In genomic region chr2:91256256-91257125, GRCm38 (mm10) we compare ENCODE assay signal across 8 mouse cellular contexts. TPM values are rescaled to one million over a fixed set of nuclear protein-coding genes. Genes with fewer than 3 reads are reported as not detected.
A peak's percentile ranks its signal among the peaks of the same experiment; 100 is the strongest.
DNase-seq lines count a peak whose midpoint lies in the region; ATAC-seq and TF ChIP-seq lines count a peak whose summit lies in the region.

No protein-coding gene starts in this region.

- H3K4me3 ChIP-seq in hindbrain, postnatal 0 days (ENCODE audit: low read length): peak overlapping the region; percentile 54
- peak overlapping the region; percentile 59 for H3K4me3 ChIP-seq in liver, embryonic 12.5 days

- no peak for TF ChIP-seq CTCF in hindbrain, postnatal 0 days (IDR thresholded peaks at IDR 0.05; ENCODE audit: low read depth)

- H3K4me2 ChIP-seq in hindbrain, postnatal 0 days (ENCODE audit: low read depth, low read length): peak overlapping the region; percentile 94
- H3K4me2 ChIP-seq in liver, embryonic 12.5 days: peak overlapping the region; percentile 73

- peaks cover 4% of the 10 kb centered on the region; the same call in 1 of the 2 replicates for H3K27me3 ChIP-seq in hindbrain, postnatal 0 days (ENCODE audit: insufficient read depth, low read length)
- peaks cover 88% of the 10 kb centered on the region for H3K27me3 ChIP-seq in liver, embryonic 12.5 days (replicated peaks)

- H3K36me3 ChIP-seq in hindbrain, postnatal 0 days (ENCODE audit: insufficient read depth, low read length): no peaks in the 10 kb centered on the region
- peaks cover 4% of the 10 kb centered on the region; the same call in 1 of the 2 replicates for H3K36me3 ChIP-seq in liver, embryonic 12.5 days

- peaks cover 6% of the 10 kb centered on the region for H3K4me1 ChIP-seq in hindbrain, postnatal 0 days (ENCODE audit: insufficient read depth, low read length)
- peaks cover 31% of the 10 kb centered on the region for H3K4me1 ChIP-seq in liver, embryonic 12.5 days

- H3K9me3 ChIP-seq in hindbrain, postnatal 0 days (ENCODE audit: low read length): no peaks in the 10 kb centered on the region
- H3K9me3 ChIP-seq in liver, embryonic 12.5 days (replicated peaks): no peaks in the 10 kb centered on the region

- WGBS in hindbrain, postnatal 0 days: under 1% methylated on average over 50 of the region's 52 CpGs
- WGBS in liver, embryonic 12.5 days (ENCODE audit: insufficient replicate concordance): under 1% methylated on average over 52 of the region's 52 CpGs

- DNase-seq in right cerebral cortex, adult 18-20 months: peak; percentile 61
- no peak for DNase-seq in right cerebral cortex, postnatal 36 days (ENCODE audit: low spot score in 2 of 2)
- peak; percentile 82 to 86 for DNase-seq in cerebellum, postnatal 25 days
- DNase-seq in gastrocnemius, postnatal 14 days: peak; percentile 75
- DNase-seq in hindbrain, postnatal 0 days (ENCODE audit: low spot score): peak; percentile 39
- DNase-seq in naive thymus-derived CD4-positive, alpha-beta T cell, adult 2 months (ENCODE audit: low read depth): peak; percentile 49
- DNase-seq in urinary bladder, postnatal 36 days (ENCODE audit: low spot score in 2 of 2): peak; percentile 62 to 64

- H3K9ac ChIP-seq in hindbrain, postnatal 0 days (replicated peaks; ENCODE audit: low read length): peak overlapping the region; percentile 53
- H3K9ac ChIP-seq in liver, embryonic 12.5 days: peak overlapping the region; percentile 54

- peak; percentile 39; the same call in 1 of the 2 replicates for ATAC-seq in hindbrain, postnatal 0 days
- ATAC-seq in liver, embryonic 12.5 days: peak; percentile 52

- H3K27ac ChIP-seq in hindbrain, postnatal 0 days: peak overlapping the region; percentile 76; the same call in 1 of the 2 replicates
- peak overlapping the region; percentile 13; the same call in 1 of the 2 replicates for H3K27ac ChIP-seq in liver, embryonic 12.5 days

- intact Hi-C loops in gastrocnemius, postnatal 14 days (cut with DNase I; ENCODE audit: low total_unique reads): no loop called here

RNA-seq across cellular contexts. Expression of gene Pacsin3, which starts 0.7 kb away (rescaled TPM):
- total RNA-seq in gastrocnemius, postnatal 14 days (2021): 100 to 1,000 TPM; 282 to 292 TPM
- total RNA-seq in hindbrain, postnatal 0 days (2014; rRNA removed): 16.3 and 25.7 TPM in 2 replicates
- polyA plus RNA-seq in hindbrain, postnatal 0 days (2015; fragmentation: Nextera tagmentation; extraction: Ambion mirVana): 26.0 and 26.1 TPM in 2 replicates
- 12.3 and 12.4 TPM in 2 replicates for polyA plus RNA-seq in liver, embryonic 12.5 days (2016; fragmentation: Nextera tagmentation; extraction: Ambion mirVana)

RNA-seq across cellular contexts. Expression of gene Arfgap2, which starts 8.3 kb away (rescaled TPM):
- 100 to 1,000 TPM in 1 of 2 experiments, 10 to 100 TPM in 1; 74.4 to 104 TPM for total RNA-seq in gastrocnemius, postnatal 14 days (2021)
- 41.8 and 54.4 TPM in 2 replicates for total RNA-seq in hindbrain, postnatal 0 days (2014; rRNA removed)
- 53.8 and 54.1 TPM in 2 replicates for polyA plus RNA-seq in hindbrain, postnatal 0 days (2015; fragmentation: Nextera tagmentation; extraction: Ambion mirVana)
- polyA plus RNA-seq in liver, embryonic 12.5 days (2016; fragmentation: Nextera tagmentation; extraction: Ambion mirVana): 80.0 and 82.2 TPM in 2 replicates

RNA-seq across cellular contexts. Expression of gene Ddb2, which starts 19.7 kb away (rescaled TPM):
- total RNA-seq in gastrocnemius, postnatal 14 days (2021): 1 to 10 TPM; 3.1 to 4.1 TPM
- 7.6 and 11.3 TPM in 2 replicates for total RNA-seq in hindbrain, postnatal 0 days (2014; rRNA removed)
- polyA plus RNA-seq in hindbrain, postnatal 0 days (2015; fragmentation: Nextera tagmentation; extraction: Ambion mirVana): 11.5 and 12.9 TPM in 2 replicates
- 8.3 and 8.4 TPM in 2 replicates for polyA plus RNA-seq in liver, embryonic 12.5 days (2016; fragmentation: Nextera tagmentation; extraction: Ambion mirVana)

RNA-seq across cellular contexts. Expression of gene Acp2, which starts 53.8 kb away (rescaled TPM):
- 10 to 100 TPM; 11.6 to 12.5 TPM for total RNA-seq in gastrocnemius, postnatal 14 days (2021)
- total RNA-seq in hindbrain, postnatal 0 days (2014; rRNA removed): 48.5 and 151 TPM in 2 replicates
- 30.3 and 30.9 TPM in 2 replicates for polyA plus RNA-seq in hindbrain, postnatal 0 days (2015; fragmentation: Nextera tagmentation; extraction: Ambion mirVana)
- 9.6 and 10.3 TPM in 2 replicates for polyA plus RNA-seq in liver, embryonic 12.5 days (2016; fragmentation: Nextera tagmentation; extraction: Ambion mirVana)

RNA-seq across cellular contexts. Expression of gene Nr1h3, which starts 53.9 kb away (rescaled TPM):
- total RNA-seq in gastrocnemius, postnatal 14 days (2021): 1 to 10 TPM; 5.1 to 9.1 TPM
- 4.4 and 4.8 TPM in 2 replicates for total RNA-seq in hindbrain, postnatal 0 days (2014; rRNA removed)
- 2.5 and 2.7 TPM in 2 replicates for polyA plus RNA-seq in hindbrain, postnatal 0 days (2015; fragmentation: Nextera tagmentation; extraction: Ambion mirVana)
- 12.9 and 13.5 TPM in 2 replicates for polyA plus RNA-seq in liver, embryonic 12.5 days (2016; fragmentation: Nextera tagmentation; extraction: Ambion mirVana)

Comparison
In these comparisons a context has a peak if more than half of its experiments do, and no peak if none do; other contexts are left out.
1. DNase-seq: peak in right cerebral cortex, adult 18-20 months (single experiment), cerebellum, postnatal 25 days (2 of 2), gastrocnemius, postnatal 14 days (single experiment), hindbrain, postnatal 0 days (single experiment), naive thymus-derived CD4-positive, alpha-beta T cell, adult 2 months (single experiment) and urinary bladder, postnatal 36 days (2 of 2); none in right cerebral cortex, postnatal 36 days (0 of 2).
2. RNA of gene Pacsin3, which starts 0.7 kb away (total RNA-seq): 282 to 292 TPM in gastrocnemius, postnatal 14 days; 16.3 to 25.7 TPM in hindbrain, postnatal 0 days; every median in the first group is over 10 times any median in the second.